Comparison of ENCODE assay signal across 8 mouse cellular contexts in the genomic region with DNA sequence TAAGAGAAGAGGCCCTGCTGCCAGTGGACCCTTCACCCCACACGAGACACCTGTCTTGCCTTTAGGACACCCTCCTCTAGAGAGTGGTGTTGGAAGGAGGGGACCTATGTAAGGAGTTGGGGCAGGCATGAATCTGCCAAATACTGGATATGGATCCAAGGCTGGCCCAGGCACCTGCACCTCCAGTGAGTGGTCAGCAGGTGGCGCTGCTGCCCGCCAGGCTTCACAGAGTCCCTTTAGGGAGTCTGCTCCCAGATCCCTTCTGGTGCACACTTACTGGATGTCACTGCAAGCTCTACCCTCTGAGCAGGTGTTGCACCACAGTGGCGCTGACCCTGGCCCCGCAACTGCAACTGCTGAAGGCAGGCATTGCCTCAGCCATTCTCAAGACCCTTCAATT. TPM values are rescaled to one million over a fixed set of nuclear protein-coding genes. Genes with fewer than 3 reads are reported as not detected.
A peak's percentile ranks its signal among the peaks of the same experiment; 100 is the strongest.
DNase-seq lines count a peak whose midpoint lies in the region; ATAC-seq and TF ChIP-seq lines count a peak whose summit lies in the region.

No protein-coding gene starts in this region.

- peak in 1 of 2 experiments; percentile 42; a peak in 1 of 4 replicates for TF ChIP-seq POLR2A in MEL (IDR thresholded peaks at IDR 0.05; ENCODE audit: control insufficient read depth in 1 of 2, insufficient read depth in 1 of 2, low read depth in 1 of 2, low read length in 2 of 2, poor library complexity in 1 of 2)
- TF ChIP-seq POLR2A in cerebellum, adult 2 months (IDR thresholded peaks at IDR 0.05; ENCODE audit: borderline replicate concordance, insufficient read depth, low read length) = no peak

- TF ChIP-seq RAD21 in MEL (IDR thresholded peaks at IDR 0.05; ENCODE audit: low read depth, low read length) = peak; percentile 78

- H3K79me2 ChIP-seq in MEL (ENCODE audit: control insufficient read depth, insufficient read depth, low read length, poor library complexity) = no peaks in the 10 kb centered on the region

- H3K27ac ChIP-seq in MEL (ENCODE audit: control insufficient read depth, low read depth, low read length) = no peak overlapping the region
- H3K27ac ChIP-seq in cerebellum, adult 2 months (ENCODE audit: insufficient read depth, low read length) = no peak overlapping the region
- no peak overlapping the region for H3K27ac ChIP-seq in lung, embryonic 16.5 days (ENCODE audit: low read length)

- no peak overlapping the region for H3K9ac ChIP-seq in MEL (ENCODE audit: control insufficient read depth, low read depth, low read length, poor library complexity, severe bottlenecking)
- no peak overlapping the region for H3K9ac ChIP-seq in lung, embryonic 16.5 days (ENCODE audit: low read length)

- H3K4me2 ChIP-seq in lung, embryonic 16.5 days (ENCODE audit: low read depth, low read length) = no peak overlapping the region

- H3K4me3 ChIP-seq in MEL (ENCODE audit: control insufficient read depth in 1 of 2, insufficient read depth in 1 of 2, low read depth in 2 of 2, low read length in 2 of 2) = no peak overlapping the region
- H3K4me3 ChIP-seq in cerebellum, adult 2 months (replicated peaks; ENCODE audit: insufficient read depth, low read depth, low read length) = no peak overlapping the region
- H3K4me3 ChIP-seq in lung, embryonic 16.5 days (ENCODE audit: low read length) = no peak overlapping the region

- no peaks in the 10 kb centered on the region for H3K9me3 ChIP-seq in MEL (replicated peaks; ENCODE audit: insufficient read depth, low read length)
- no peaks in the 10 kb centered on the region for H3K9me3 ChIP-seq in lung, embryonic 16.5 days (ENCODE audit: control insufficient read depth, low read length)

- H3K27me3 ChIP-seq in MEL (ENCODE audit: control insufficient read depth in 1 of 2, insufficient read depth in 2 of 2, low read length in 2 of 2) = no peaks in the 10 kb centered on the region
- no peaks in the 10 kb centered on the region for H3K27me3 ChIP-seq in cerebellum, adult 2 months (ENCODE audit: control insufficient read depth, insufficient read depth, low read length)
- H3K27me3 ChIP-seq in lung, embryonic 16.5 days (ENCODE audit: control insufficient read depth, insufficient read depth, low read depth, low read length) = no peaks in the 10 kb centered on the region

- no peaks in the 10 kb centered on the region; a peak in 1 of 4 replicates for H3K36me3 ChIP-seq in MEL (ENCODE audit: control insufficient read depth in 1 of 2, insufficient read depth in 2 of 2, low read length in 2 of 2)
- H3K36me3 ChIP-seq in lung, embryonic 16.5 days (ENCODE audit: control insufficient read depth, insufficient read depth, low read length) = peaks cover 21% of the 10 kb centered on the region

- WGBS in cerebellum, adult 2 months = 3% methylated on average over 5 of the region's 5 CpGs
- 7% methylated on average over 5 of the region's 5 CpGs for WGBS in lung, embryonic 16.5 days

- H3K4me1 ChIP-seq in MEL (ENCODE audit: control insufficient read depth in 1 of 2, insufficient read depth in 2 of 2, low read length in 2 of 2) = no peaks in the 10 kb centered on the region
- H3K4me1 ChIP-seq in cerebellum, adult 2 months (ENCODE audit: control insufficient read depth, insufficient read depth, low read length) = peaks cover 18% of the 10 kb centered on the region
- H3K4me1 ChIP-seq in lung, embryonic 16.5 days (replicated peaks; ENCODE audit: control insufficient read depth, insufficient read depth, low read length) = no peaks in the 10 kb centered on the region; the same call in 1 of the 2 replicates

- no peak for TF ChIP-seq EP300 in MEL (IDR thresholded peaks at IDR 0.05; ENCODE audit: low read depth in 1 of 2, low read length in 2 of 2)

- peak; percentile 95 to 100 (median 98) for TF ChIP-seq CTCF in MEL (IDR thresholded peaks at IDR 0.05 in 2 of 3, conservative IDR thresholded peaks at IDR 0.05 in 1 of 3; ENCODE audit: control insufficient read depth in 1 of 3, insufficient read depth in 1 of 3, low read depth in 2 of 3, low read length in 3 of 3, poor library complexity in 1 of 3, severe bottlenecking in 1 of 3)
- TF ChIP-seq CTCF in cerebellum, adult 2 months (IDR thresholded peaks at IDR 0.05; ENCODE audit: borderline replicate concordance, insufficient read depth, low read depth, low read length) = peak; percentile 99

- DNase-seq in MEL (ENCODE audit: low read depth, low spot score) = peak; percentile 77
- peak; percentile 80 to 89 for DNase-seq in cerebellum, adult 2 months
- peak; percentile 76 for DNase-seq in forelimb bud, embryonic 11.5 days (ENCODE audit: low read depth, low spot score)
- peak; percentile 90 for DNase-seq in heart, postnatal 4 days
- DNase-seq in layer of hippocampus, adult 8-10 months (ENCODE audit: low spot score in 2 of 2) = peak; percentile 77 to 90
- DNase-seq in ovary, postnatal 10 days (ENCODE audit: low spot score) = peak; percentile 66
- DNase-seq in thymus, postnatal 0 days (ENCODE audit: low spot score) = peak; percentile 73

- ATAC-seq in lung, embryonic 16.5 days (ENCODE audit: low read depth) = peak; percentile 61

TF ChIP-seq in MEL, 35 proteins besides CTCF, POLR2A, EP300 and RAD21:
- TF ChIP-seq SMC3 (IDR thresholded peaks at IDR 0.05; ENCODE audit: low read depth, low read length) (peak; percentile 75), ETS1 (IDR thresholded peaks at IDR 0.05; ENCODE audit: low read depth, low read length) (no peak), ZC3H11A (IDR thresholded peaks at IDR 0.05; ENCODE audit: low read depth, low read length) (peak; percentile 55; the same call in 1 of the 2 replicates), USF1 (IDR thresholded peaks at IDR 0.05; ENCODE audit: low read depth, low read length) (no peak)

RNA-seq across cellular contexts. Expression of a gene that starts 7.4 kb away (rescaled TPM):
- 12.0 and 13.7 TPM in 2 replicates for total RNA-seq in MEL (2012; rRNA removed)
- 10 to 100 TPM in 1 of 2 experiments, not detected in 1; 17.2 TPM for polyA plus RNA-seq in MEL (2012; ENCODE audit: insufficient read depth in 1 of 2, insufficient read length in 2 of 2, low read depth in 1 of 2, low replicate concordance in 2 of 2, missing spikeins in 1 of 2)
- 42.7 and 43.3 TPM in 2 replicates for polyA plus RNA-seq in cerebellum, adult 2 months (2012; rRNA removed)
- total RNA-seq in heart, postnatal 4 days (2021) = 10 to 100 TPM; 11.7 to 13.4 TPM
- total RNA-seq in layer of hippocampus, adult 8-10 months (2022) = 10 to 100 TPM; 22.0 to 32.0 (median 30.5) TPM
- 37.5 and 43.9 TPM in 2 replicates for polyA plus RNA-seq in lung, embryonic 16.5 days (2015; fragmentation: Nextera tagmentation; extraction: Ambion mirVana)
- polyA plus RNA-seq in thymus, postnatal 0 days (2015; fragmentation: Nextera tagmentation; extraction: Ambion mirVana) = 30.7 and 41.4 TPM in 2 replicates

RNA-seq across cellular contexts. Expression of a gene that starts 14.7 kb away (rescaled TPM):
- total RNA-seq in MEL (2012; rRNA removed) = 2.0 and 3.2 TPM in 2 replicates
- polyA plus RNA-seq in MEL (2012; ENCODE audit: insufficient read depth in 1 of 2, insufficient read length in 2 of 2, low read depth in 1 of 2, low replicate concordance in 2 of 2, missing spikeins in 1 of 2) = 1 to 10 TPM in 1 of 2 experiments, not detected in 1; 6.6 TPM
- polyA plus RNA-seq in cerebellum, adult 2 months (2012; rRNA removed) = 7.3 and 8.3 TPM in 2 replicates
- 10 to 100 TPM; 14.8 to 15.3 TPM for total RNA-seq in heart, postnatal 4 days (2021)
- 10 to 100 TPM; 11.2 to 17.0 (median 13.4) TPM for total RNA-seq in layer of hippocampus, adult 8-10 months (2022)
- polyA plus RNA-seq in lung, embryonic 16.5 days (2015; fragmentation: Nextera tagmentation; extraction: Ambion mirVana) = 25.1 and 26.8 TPM in 2 replicates
- 10.0 and 11.3 TPM in 2 replicates for polyA plus RNA-seq in thymus, postnatal 0 days (2015; fragmentation: Nextera tagmentation; extraction: Ambion mirVana)

RNA-seq across cellular contexts. Expression of a gene that starts 27.2 kb away (rescaled TPM):
- total RNA-seq in MEL (2012; rRNA removed) = 17.5 and 18.0 TPM in 2 replicates
- polyA plus RNA-seq in MEL (2012; ENCODE audit: insufficient read depth in 1 of 2, insufficient read length in 2 of 2, low read depth in 1 of 2, low replicate concordance in 2 of 2, missing spikeins in 1 of 2) = 10 to 100 TPM in 1 of 2 experiments, not detected in 1; 22.5 TPM
- 14.5 and 14.7 TPM in 2 replicates for polyA plus RNA-seq in cerebellum, adult 2 months (2012; rRNA removed)
- 10 to 100 TPM; 42.3 to 49.2 TPM for total RNA-seq in heart, postnatal 4 days (2021)
- 10 to 100 TPM; 19.3 to 24.2 (median 22.0) TPM for total RNA-seq in layer of hippocampus, adult 8-10 months (2022)
- 10.9 and 12.3 TPM in 2 replicates for polyA plus RNA-seq in lung, embryonic 16.5 days (2015; fragmentation: Nextera tagmentation; extraction: Ambion mirVana)
- polyA plus RNA-seq in thymus, postnatal 0 days (2015; fragmentation: Nextera tagmentation; extraction: Ambion mirVana) = 8.9 and 10.2 TPM in 2 replicates

RNA-seq across cellular contexts. Expression of a gene that starts 46.1 kb away (rescaled TPM):
- 9.4 and 12.1 TPM in 2 replicates for total RNA-seq in MEL (2012; rRNA removed)
- polyA plus RNA-seq in MEL (2012; ENCODE audit: insufficient read depth in 1 of 2, insufficient read length in 2 of 2, low read depth in 1 of 2, low replicate concordance in 2 of 2, missing spikeins in 1 of 2) = 10 to 100 TPM in 1 of 2 experiments, not detected in 1; 21.4 TPM
- polyA plus RNA-seq in cerebellum, adult 2 months (2012; rRNA removed) = 20.1 and 24.3 TPM in 2 replicates
- total RNA-seq in heart, postnatal 4 days (2021) = 10 to 100 TPM; 10.5 to 11.1 TPM
- total RNA-seq in layer of hippocampus, adult 8-10 months (2022) = 10 to 100 TPM; 13.8 to 17.6 (median 15.8) TPM
- 17.5 and 20.6 TPM in 2 replicates for polyA plus RNA-seq in lung, embryonic 16.5 days (2015; fragmentation: Nextera tagmentation; extraction: Ambion mirVana)
- polyA plus RNA-seq in thymus, postnatal 0 days (2015; fragmentation: Nextera tagmentation; extraction: Ambion mirVana) = 18.4 and 18.9 TPM in 2 replicates

RNA-seq across cellular contexts. Expression of a gene that starts 47.9 kb away (rescaled TPM):
- total RNA-seq in MEL (2012; rRNA removed) = 109 and 128 TPM in 2 replicates
- 100 to 1,000 TPM; 157 to 278 TPM for polyA plus RNA-seq in MEL (2012; ENCODE audit: insufficient read depth in 1 of 2, insufficient read length in 2 of 2, low read depth in 1 of 2, low replicate concordance in 2 of 2, missing spikeins in 1 of 2)
- 73.2 and 77.0 TPM in 2 replicates for polyA plus RNA-seq in cerebellum, adult 2 months (2012; rRNA removed)
- total RNA-seq in heart, postnatal 4 days (2021) = 10 to 100 TPM; 96.2 to 99.0 TPM
- total RNA-seq in layer of hippocampus, adult 8-10 months (2022) = 10 to 100 TPM; 61.3 to 76.2 (median 66.3) TPM
- 56.4 and 57.1 TPM in 2 replicates for polyA plus RNA-seq in lung, embryonic 16.5 days (2015; fragmentation: Nextera tagmentation; extraction: Ambion mirVana)
- polyA plus RNA-seq in thymus, postnatal 0 days (2015; fragmentation: Nextera tagmentation; extraction: Ambion mirVana) = 47.2 and 48.3 TPM in 2 replicates
